Mouse (Mus musculus): ENCODE data around the gene Nt5c3. TPM values are rescaled to one million over a fixed set of nuclear protein-coding genes. Genes with fewer than 3 reads are reported as not detected.
A peak's percentile ranks its signal among the peaks of the same experiment; 100 is the strongest.

The Nt5c3 gene
- polyA plus RNA-seq, 1 experiment from 2014 or later: 64.5 TPM

DNA sequence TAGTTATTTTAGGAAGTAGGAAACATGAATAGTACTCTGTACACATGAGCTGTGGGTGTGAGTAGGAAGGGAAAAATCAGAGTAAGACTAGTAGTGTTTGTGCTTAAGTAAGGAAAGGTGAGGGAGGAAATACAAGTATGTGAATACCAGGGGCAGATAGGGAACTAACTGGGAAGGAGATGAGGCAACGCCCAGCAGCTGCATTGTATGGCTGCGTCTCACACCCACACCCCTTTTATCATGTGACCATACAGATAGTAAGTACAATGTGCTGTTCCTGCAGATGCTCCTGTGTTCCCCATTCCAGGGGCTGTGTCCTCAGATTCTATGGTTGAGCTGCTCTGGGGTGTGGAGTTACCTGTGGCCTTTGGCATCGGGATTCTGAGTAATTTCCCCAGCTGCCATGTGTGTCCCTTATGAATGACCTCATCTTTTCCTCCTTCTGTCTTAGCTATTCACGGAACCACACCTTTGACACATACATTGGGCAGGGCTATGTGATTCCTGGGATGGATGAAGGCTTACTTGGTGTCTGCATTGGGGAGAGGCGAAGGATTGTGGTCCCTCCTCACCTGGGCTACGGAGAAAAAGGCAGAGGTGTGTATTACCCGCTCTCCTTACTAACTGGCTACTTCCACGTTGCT lies 63.4 kb downstream of the Nt5c3 start:
- Histone ChIP-seq H3K4me1 (no peaks in the 10 kb centered on the region), H3K27me3 (no peaks in the 10 kb centered on the region), H3K9ac (no peak overlapping the region), H3K9me3 (no peaks in the 10 kb centered on the region), H3K36me3 (peaks cover 31% of the 10 kb centered on the region), H3K4me3 (no peak overlapping the region), H3K27ac (no peak overlapping the region), H3K4me2 (replicated peaks) (no peak overlapping the region)
- no peak for ATAC-seq (ENCODE audit: insufficient number of reproducible peaks, insufficient read depth, low FRiP score, low TSS enrichment)
- WGBS: 86% methylated on average over 8 of the region's 8 CpGs

DNA sequence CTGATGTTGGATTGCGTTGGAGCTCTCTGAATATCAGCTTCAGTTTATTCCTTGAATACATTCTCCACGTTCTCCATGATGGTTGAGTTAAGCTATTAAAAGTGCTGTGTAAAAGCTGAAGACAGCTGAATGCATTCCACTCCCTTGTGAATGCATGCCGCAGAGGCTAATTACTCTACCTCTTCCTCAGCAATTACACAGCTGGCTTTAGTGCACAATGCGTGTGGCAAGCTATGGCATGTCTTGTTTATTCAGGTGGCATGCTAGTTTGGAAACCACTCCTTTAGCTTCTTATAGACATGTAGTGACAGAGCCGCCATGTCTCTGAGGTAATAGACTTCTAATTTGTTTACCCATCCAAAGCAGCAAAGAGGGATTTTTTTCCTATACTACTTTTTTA lies 67.0 kb downstream of the Nt5c3 start:
- no peaks in the 10 kb centered on the region for H3K9me3 ChIP-seq
- no peak overlapping the region for H3K27ac ChIP-seq
- no peak overlapping the region for H3K4me2 ChIP-seq (replicated peaks)
- 34% methylated on average over 5 of the region's 5 CpGs for WGBS
- no peak overlapping the region for H3K4me3 ChIP-seq
- ATAC-seq (ENCODE audit: insufficient number of reproducible peaks, insufficient read depth, low FRiP score, low TSS enrichment): no peak
- no peaks in the 10 kb centered on the region for H3K27me3 ChIP-seq
- no peaks in the 10 kb centered on the region for H3K4me1 ChIP-seq
- H3K9ac ChIP-seq: no peak overlapping the region
- H3K36me3 ChIP-seq: peaks cover 42% of the 10 kb centered on the region

DNA sequence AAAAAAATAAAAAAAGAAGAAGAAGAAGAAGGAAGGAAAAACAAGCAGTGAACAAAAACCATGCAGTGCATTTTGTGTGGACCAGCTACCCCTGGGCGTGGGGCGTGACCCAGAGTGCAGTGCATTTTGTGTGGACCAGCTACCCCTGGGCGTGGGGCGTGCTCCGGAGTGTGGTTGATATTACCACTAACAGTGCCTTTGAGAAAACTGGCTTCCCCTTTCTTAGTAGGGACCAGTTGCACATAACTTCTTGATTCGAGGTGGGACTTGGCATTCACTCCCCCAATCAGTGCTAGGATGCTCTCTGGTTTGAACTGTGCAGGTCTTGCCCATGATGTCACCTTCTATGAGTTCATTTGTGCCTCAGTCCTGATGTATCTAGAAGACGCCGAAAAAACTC lies 68.9 kb downstream of the Nt5c3 start:
- no peaks in the 10 kb centered on the region for H3K4me1 ChIP-seq
- H3K27ac ChIP-seq: no peak overlapping the region
- WGBS: 89% methylated on average over 8 of the region's 8 CpGs
- H3K4me3 ChIP-seq: no peak overlapping the region
- no peak overlapping the region for H3K4me2 ChIP-seq (replicated peaks)
- no peaks in the 10 kb centered on the region for H3K9me3 ChIP-seq
- no peak for ATAC-seq (ENCODE audit: insufficient number of reproducible peaks, insufficient read depth, low FRiP score, low TSS enrichment)
- H3K9ac ChIP-seq: no peak overlapping the region
- H3K27me3 ChIP-seq: no peaks in the 10 kb centered on the region
- H3K36me3 ChIP-seq: peaks cover 39% of the 10 kb centered on the region

DNA sequence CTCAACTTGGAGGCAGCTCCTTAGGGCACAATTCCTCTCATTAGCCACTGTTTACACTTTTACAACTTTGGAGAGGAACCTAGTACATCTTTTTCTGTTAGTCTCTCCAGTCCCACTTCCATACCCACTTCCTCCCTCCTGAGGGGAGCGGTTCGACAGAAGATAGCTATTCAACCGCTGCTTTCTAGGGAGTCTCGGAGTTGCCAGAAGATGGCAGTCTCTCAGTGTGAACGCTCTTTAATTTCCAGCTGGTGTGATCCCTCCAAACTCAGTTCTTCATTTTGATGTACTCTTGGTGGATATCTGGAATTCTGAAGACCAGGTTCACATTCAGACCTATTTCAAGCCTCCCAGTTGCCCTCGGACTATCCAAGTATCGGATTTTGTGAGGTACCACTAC lies 73.4 kb downstream of the Nt5c3 start:
- no peak overlapping the region for H3K27ac ChIP-seq

DNA sequence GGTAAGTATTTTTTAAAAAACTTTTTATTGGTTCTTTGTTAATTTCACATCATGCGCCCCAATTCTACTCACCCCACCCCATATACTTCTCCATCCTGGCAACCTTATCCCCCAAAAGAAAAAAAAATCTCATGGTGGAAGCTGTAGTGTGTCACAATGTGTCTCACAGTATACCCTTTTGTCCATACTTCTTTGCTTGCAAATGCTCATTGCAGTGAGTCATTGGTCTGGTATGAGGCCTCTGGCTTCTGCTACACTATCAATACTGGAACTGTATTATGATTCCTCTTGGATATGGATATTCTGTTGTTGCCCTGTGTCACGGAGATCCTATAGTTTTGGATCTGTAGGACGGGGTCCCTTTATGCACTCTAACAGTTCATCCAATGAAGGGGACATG lies 74.8 kb downstream of the Nt5c3 start:
- no peak overlapping the region for H3K9ac ChIP-seq
- no peak overlapping the region for H3K4me3 ChIP-seq
- H3K27me3 ChIP-seq: no peaks in the 10 kb centered on the region
- no peak for ATAC-seq (ENCODE audit: insufficient number of reproducible peaks, insufficient read depth, low FRiP score, low TSS enrichment)
- H3K27ac ChIP-seq: no peak overlapping the region
- WGBS: 92% methylated on average over 3 of the region's 3 CpGs
- H3K4me1 ChIP-seq: no peaks in the 10 kb centered on the region
- no peak overlapping the region for H3K4me2 ChIP-seq (replicated peaks)
- peaks cover 27% of the 10 kb centered on the region for H3K36me3 ChIP-seq
- H3K9me3 ChIP-seq: no peaks in the 10 kb centered on the region

More for the DNA sequence above, 73.4 kb downstream of the Nt5c3 start:
- ATAC-seq (ENCODE audit: insufficient number of reproducible peaks, insufficient read depth, low FRiP score, low TSS enrichment): no peak
- Histone ChIP-seq H3K27me3 (no peaks in the 10 kb centered on the region), H3K4me1 (no peaks in the 10 kb centered on the region), H3K4me2 (replicated peaks) (no peak overlapping the region), H3K9me3 (no peaks in the 10 kb centered on the region), H3K4me3 (no peak overlapping the region), H3K9ac (no peak overlapping the region), H3K36me3 (peaks cover 28% of the 10 kb centered on the region)
- 63% methylated on average over 7 of the region's 7 CpGs for WGBS

DNA sequence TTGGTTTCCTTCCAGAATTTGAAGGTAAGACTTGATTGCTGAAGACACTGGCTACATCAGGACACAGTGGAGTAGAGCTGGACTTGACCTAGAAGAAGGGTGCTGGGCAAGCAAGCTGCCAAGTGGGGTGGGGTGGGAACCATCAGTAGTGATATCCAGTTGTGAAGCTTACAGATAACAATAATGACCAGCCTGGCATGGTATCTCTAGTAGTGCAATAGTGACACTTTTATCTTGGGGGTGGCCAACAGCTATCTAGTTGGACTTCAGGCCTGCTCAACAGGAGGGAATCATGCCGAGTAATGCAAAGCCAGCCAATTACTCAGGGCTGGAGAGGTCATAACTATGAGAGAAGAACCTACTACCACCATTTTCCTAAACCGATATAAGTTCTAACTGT lies 79.4 kb downstream of the Nt5c3 start:
- H3K4me1 ChIP-seq: no peaks in the 10 kb centered on the region
- H3K4me2 ChIP-seq (replicated peaks): no peak overlapping the region
- H3K4me3 ChIP-seq: no peak overlapping the region
- 88% methylated on average over 2 of the region's 2 CpGs for WGBS
- H3K27ac ChIP-seq: no peak overlapping the region
- ATAC-seq (ENCODE audit: insufficient number of reproducible peaks, insufficient read depth, low FRiP score, low TSS enrichment): no peak
- peaks cover 9% of the 10 kb centered on the region; the same call in 1 of the 2 replicates for H3K36me3 ChIP-seq
- no peak overlapping the region for H3K9ac ChIP-seq
- H3K9me3 ChIP-seq: no peaks in the 10 kb centered on the region
- H3K27me3 ChIP-seq: no peaks in the 10 kb centered on the region

DNA sequence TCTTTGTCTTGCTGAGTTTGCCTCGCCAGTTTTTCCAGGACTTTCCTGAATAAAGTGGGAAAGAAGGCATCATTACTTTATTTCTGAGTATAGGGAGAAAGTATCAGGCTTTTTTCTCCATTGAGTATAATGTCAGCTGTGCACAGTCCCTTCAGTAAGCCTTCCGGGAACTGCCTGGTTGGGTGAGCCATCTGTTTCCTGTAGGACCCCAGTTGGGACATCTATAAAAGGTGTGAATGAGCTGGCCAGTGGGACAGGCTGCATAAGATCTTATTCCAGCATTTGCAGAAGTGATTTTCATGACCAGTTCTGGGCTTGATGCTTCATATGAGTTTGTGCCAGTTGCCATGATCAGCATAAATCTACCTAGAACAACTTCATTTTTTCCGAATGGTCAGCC lies 80.5 kb downstream of the Nt5c3 start:
- H3K4me2 ChIP-seq (replicated peaks): no peak overlapping the region
- H3K27me3 ChIP-seq: no peaks in the 10 kb centered on the region
- H3K36me3 ChIP-seq: peaks cover 9% of the 10 kb centered on the region; the same call in 1 of the 2 replicates
- no peaks in the 10 kb centered on the region for H3K4me1 ChIP-seq
- WGBS: 89% methylated on average over 3 of the region's 3 CpGs
- no peak overlapping the region for H3K27ac ChIP-seq
- H3K9ac ChIP-seq: no peak overlapping the region
- ATAC-seq (ENCODE audit: insufficient number of reproducible peaks, insufficient read depth, low FRiP score, low TSS enrichment): no peak
- no peaks in the 10 kb centered on the region for H3K9me3 ChIP-seq
- no peak overlapping the region for H3K4me3 ChIP-seq

DNA sequence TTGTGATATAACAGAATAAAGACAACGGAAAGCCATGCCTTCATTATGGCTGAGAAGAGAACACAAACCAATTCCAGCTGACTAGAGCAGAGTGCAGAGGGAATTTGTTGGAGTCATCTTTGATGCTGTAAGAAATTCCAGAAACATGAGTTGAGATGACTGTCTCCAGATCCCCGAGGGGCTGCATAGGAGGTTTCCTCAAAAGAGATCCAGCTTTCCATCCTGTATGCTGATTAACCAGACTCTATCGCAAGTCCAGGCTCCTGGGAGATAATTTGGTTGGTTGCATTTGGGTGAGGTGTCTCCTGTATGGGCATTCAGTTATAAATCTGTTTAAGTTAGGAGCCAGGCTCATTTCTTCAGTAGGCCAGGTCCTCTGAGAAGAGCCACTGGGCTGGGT lies 86.1 kb downstream of the Nt5c3 start:
- Histone ChIP-seq H3K4me1 (0 out of 2 replicates have a peak, but pooled peaks cover 7% of the 10 kb centered on the region), H3K9me3 (no peaks in the 10 kb centered on the region), H3K4me3 (no peak overlapping the region), H3K27me3 (no peaks in the 10 kb centered on the region), H3K27ac (no peak overlapping the region), H3K4me2 (replicated peaks) (no peak overlapping the region), H3K9ac (no peak overlapping the region), H3K36me3 (peaks cover 13% of the 10 kb centered on the region)
- 80% methylated on average over 3 of the region's 3 CpGs for whole genome bisulfite sequencing
- no peak for ATAC-seq (ENCODE audit: insufficient number of reproducible peaks, insufficient read depth, low FRiP score, low TSS enrichment)

DNA sequence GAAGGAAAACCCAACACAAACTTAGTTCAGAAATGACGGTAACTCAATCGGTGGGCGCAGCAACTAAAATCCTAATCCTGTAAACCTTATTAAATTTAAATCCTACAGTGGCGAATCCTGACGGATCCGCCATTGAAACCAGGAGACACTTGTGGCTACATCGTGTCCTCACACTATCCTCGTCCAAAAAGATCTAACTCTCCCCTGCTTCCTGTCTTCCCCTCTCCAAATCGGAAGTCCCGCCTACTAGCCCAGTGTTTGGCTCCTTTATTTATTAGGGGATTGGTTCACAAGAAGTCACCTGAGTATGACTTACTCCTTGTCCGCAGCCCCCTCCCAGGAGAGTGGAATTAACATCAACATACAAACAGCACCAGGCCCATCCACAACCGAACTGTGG lies 86.6 kb downstream of the Nt5c3 start:
- Histone ChIP-seq H3K27me3 (no peaks in the 10 kb centered on the region), H3K9ac (no peak overlapping the region), H3K36me3 (peaks cover 13% of the 10 kb centered on the region), H3K9me3 (no peaks in the 10 kb centered on the region), H3K4me2 (replicated peaks) (no peak overlapping the region), H3K4me1 (0 out of 2 replicates have a peak, but pooled peaks cover 7% of the 10 kb centered on the region), H3K4me3 (no peak overlapping the region), H3K27ac (no peak overlapping the region)
- no peak for ATAC-seq (ENCODE audit: insufficient number of reproducible peaks, insufficient read depth, low FRiP score, low TSS enrichment)
- 93% methylated on average over 12 of the region's 12 CpGs for WGBS

DNA sequence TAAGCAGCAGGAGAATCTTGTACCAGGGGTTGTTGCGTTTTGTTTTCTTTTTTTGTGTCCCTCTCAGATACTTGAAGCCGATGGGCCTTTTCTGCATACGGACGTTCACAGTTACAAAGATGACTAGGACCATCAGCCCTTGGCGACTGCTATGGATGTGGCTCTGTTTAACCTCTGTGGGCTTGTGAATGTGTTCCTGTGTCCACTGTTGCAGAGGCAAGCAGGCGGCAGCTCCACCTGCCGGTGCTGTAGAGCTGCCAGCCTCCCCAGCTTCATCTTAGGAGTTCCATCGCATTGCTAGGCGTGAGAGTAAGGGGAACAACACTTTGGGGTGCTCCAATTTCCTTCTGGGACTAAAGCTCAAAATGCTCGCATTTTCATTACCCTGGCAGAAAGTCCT lies 88.2 kb downstream of the Nt5c3 start:
- H3K4me3 ChIP-seq: no peak overlapping the region
- whole genome bisulfite sequencing: 88% methylated on average over 10 of the region's 10 CpGs
- no peak overlapping the region for H3K27ac ChIP-seq

DNA sequence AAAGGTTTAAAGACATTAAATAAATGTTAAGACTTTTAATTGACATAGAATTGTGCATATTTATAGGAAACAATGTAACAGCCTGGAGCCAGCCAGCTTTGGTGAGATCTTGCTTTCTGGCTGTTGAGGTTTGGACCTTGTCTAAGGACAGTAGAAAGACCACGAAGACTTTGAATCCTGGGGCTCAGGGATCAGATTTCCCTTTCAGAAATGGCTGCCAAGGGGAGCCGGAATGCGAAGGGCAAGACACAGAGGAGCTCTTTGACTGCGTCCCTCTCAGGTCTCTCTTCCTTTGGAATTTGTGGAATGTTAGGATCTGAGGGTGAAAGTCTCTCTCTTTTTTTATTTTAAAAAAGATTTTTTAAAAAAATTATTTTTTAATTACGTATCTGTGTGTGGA lies 89.0 kb downstream of the Nt5c3 start:
- WGBS: 41% methylated on average over 5 of the region's 5 CpGs
- Histone ChIP-seq H3K9ac (no peak overlapping the region), H3K4me1 (0 out of 2 replicates have a peak, but pooled peaks cover 7% of the 10 kb centered on the region), H3K27me3 (no peaks in the 10 kb centered on the region), H3K9me3 (no peaks in the 10 kb centered on the region), H3K4me2 (replicated peaks) (no peak overlapping the region), H3K36me3 (peaks cover 13% of the 10 kb centered on the region), H3K27ac (no peak overlapping the region; the same call in 1 of the 2 replicates), H3K4me3 (no peak overlapping the region)
- no peak for ATAC-seq (ENCODE audit: insufficient number of reproducible peaks, insufficient read depth, low FRiP score, low TSS enrichment)

More for the DNA sequence above, 88.2 kb downstream of the Nt5c3 start:
- Histone ChIP-seq H3K27me3 (no peaks in the 10 kb centered on the region), H3K4me2 (replicated peaks) (no peak overlapping the region), H3K4me1 (0 out of 2 replicates have a peak, but pooled peaks cover 7% of the 10 kb centered on the region), H3K9ac (no peak overlapping the region), H3K36me3 (peaks cover 13% of the 10 kb centered on the region), H3K9me3 (no peaks in the 10 kb centered on the region)
- no peak for ATAC-seq (ENCODE audit: insufficient number of reproducible peaks, insufficient read depth, low FRiP score, low TSS enrichment)

DNA sequence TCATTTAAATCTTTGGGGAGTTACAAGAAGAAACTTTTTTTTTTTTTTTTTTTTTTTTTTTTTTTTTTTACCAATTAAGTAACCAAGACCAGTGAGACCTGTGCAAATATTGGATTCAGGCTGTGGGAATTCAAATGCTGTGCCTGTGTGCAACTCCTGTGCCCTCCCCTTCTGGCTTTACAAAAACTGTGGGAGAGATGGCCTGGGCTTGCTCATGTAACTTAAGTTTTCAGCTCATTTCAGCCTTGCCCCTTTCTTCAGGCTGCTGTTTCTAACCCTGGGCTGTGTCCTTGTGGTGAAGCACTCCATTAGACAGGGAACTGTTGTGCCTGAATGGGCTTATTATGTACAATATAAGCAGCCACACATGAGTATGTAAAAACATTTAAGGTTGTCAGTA lies 90.9 kb downstream of the Nt5c3 start:
- peaks cover 13% of the 10 kb centered on the region for H3K36me3 ChIP-seq
- no peaks in the 10 kb centered on the region for H3K9me3 ChIP-seq
- no peak for ATAC-seq (ENCODE audit: insufficient number of reproducible peaks, insufficient read depth, low FRiP score, low TSS enrichment)
- peak overlapping the region; percentile 61 for H3K4me2 ChIP-seq (replicated peaks)
- no peak overlapping the region for H3K9ac ChIP-seq
- H3K4me3 ChIP-seq: peak overlapping the region; percentile 66
- no peak overlapping the region for H3K27ac ChIP-seq
- H3K4me1 ChIP-seq: 0 out of 2 replicates have a peak, but pooled peaks cover 7% of the 10 kb centered on the region
- no peaks in the 10 kb centered on the region for H3K27me3 ChIP-seq
